Mouse (Mus musculus) cerebellum, adult (tissue): ENCODE measurements at regions not wholly inside any gene's neighbourhood (a gene's known extent, or its start where the extent isn't known, plus 50 kb on each side); places are given as distances from the start of the nearest gene placed in this dataset.

Experiments used
- ATAC-seq: cut with Nextera tagmentation; 2 replicates; pipeline ENCODE4 v1.9.2; 2017; ENCODE audit warnings: mild to moderate bottlenecking, moderate library complexity, mixed read lengths; ENCODE audit not compliant: insufficient number of reproducible peaks, low FRiP score, low TSS enrichment

DNA sequence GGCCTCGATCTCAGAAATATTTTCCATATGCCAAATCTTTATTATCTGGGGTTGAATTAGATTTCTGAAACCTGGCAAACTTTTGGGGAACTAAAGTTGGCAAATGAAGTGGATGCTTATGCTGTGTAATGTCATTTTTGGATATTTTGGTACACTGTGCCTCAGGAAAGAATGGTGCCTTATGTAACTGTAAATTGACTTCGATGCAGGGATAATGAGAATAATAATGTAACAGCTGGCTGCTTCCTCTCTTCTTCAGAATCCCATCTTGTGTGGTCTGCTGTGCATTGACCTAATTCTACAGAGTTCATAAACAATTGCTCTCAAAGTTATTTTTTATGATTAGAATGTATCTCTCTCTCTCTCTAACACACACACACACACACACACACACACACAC, 545.6 kb downstream of the Tfap2b start:
- peak; percentile 58; the same call in 1 of the 2 replicates for ATAC-seq

DNA sequence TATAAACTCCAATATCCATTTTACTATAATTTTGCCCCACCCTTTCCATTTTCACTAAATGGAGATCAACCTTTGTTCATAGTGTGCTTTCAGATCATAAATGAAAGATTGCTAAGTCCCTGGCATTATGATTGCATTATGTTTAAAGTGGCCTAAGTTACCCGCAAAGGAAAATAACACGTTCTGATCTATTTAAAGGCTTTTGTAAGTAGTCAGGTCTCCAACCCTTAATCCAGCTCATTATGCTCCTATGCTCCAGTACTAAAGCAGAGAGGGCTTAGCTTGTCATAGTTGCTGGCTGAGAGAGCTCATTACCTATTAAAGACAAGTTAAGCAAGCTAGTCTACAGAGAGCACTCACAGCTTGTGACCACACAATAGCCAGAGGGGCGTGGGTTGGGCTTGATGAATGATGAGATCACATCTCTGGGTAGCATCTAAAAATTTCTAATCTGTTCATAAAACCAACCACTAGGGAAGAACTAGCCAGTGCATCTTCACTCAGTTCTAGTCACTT, 549.3 kb downstream of the Tfap2b start:
- no peak for ATAC-seq

DNA sequence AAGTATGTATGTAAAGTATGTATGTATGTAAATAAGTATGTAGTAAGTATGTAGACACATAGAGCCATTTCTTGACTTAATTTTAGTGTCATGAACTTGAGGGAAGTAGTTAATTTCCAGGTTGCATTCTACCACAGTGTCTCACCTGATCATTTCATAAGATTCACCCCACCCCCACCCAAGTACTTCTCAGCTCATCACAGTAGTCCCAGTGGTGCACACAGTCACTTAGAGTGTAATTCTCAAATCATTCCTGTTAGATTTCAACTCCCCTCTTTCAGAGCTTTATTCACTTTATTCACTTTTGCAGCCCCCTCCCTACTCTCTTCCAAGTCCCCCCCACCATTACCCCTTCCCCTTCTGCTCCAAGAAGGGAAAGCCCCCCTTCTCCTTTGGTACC, 558.2 kb downstream of the Tfap2b start:
- no peak for ATAC-seq

DNA sequence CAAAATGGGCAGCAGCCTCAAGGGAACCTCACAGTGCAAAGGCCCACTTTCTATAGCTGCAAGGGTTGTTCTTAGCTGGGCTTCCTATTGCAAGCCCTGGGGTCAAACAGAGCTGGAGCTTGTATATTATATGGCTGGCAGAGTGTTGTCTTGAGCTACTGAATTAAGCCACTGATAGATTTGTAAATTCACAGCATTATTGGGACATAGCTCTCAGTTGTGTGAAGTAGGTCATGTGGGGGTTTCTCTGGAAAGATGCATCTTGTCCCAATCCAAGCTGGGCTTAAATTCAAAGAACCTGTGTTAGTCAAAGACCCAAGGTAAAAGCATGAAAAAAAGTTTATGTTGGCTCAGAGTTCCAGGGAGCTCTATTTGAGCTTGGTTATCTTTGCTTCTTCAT, 563.6 kb downstream of the Tfap2b start:
- ATAC-seq: no peak

DNA sequence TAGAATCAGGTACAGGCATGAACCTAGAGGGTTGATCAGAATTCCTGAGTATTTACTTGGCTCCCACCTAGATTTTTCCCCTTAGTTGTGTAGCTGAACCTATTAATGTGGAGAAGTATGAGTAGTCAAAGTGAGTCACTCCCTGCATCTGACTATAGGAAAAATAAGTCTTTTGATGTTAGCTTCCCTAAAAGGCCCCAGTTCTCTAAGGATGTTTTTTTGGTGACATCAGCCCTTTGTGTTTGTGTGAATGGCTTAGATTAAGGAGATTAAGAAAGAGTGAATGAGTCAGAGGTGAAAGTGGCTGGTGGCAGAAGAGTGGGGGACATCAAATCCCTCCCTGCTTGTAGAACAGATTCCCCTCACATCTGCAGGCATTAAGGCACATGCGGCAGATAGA, 565.8 kb downstream of the Tfap2b start:
- ATAC-seq: no peak

DNA sequence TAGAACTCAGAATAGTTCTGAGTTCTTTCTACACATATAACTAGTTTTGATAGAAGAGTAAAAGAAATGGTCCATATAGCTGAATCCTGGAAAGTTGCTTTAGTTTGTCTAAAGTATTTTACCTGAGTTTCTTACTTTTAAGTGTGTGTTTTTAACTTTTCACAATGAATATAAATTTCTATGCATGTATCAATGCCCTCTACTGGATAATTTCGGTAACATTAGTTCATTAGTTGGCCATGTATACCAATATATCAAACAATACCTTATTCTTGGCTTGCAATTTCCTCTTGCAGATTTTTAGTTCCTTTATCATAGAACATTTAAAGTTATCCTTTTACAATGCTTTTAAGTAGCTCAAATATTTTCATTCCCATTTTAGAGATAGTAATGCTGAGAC, 568.8 kb downstream of the Tfap2b start:
- ATAC-seq: no peak

DNA sequence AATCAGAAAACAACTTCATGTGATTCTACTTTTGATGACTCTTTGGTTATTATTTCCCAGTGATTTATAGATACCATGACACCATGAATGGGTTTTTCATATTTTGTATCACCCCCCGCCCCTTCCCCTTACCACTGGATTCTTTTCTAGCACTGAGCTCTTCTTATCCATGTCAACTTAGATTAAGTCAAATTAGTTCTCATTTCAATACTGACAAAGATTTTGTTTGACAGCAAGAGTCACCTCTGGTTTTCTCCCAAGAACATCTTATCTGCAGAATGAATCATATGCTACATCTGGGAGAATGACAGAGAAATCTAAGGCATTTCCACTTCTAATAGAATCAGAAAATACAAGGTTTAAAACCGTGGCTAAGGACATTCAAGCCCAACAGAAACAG, 578.3 kb downstream of the Tfap2b start:
- ATAC-seq: no peak

DNA sequence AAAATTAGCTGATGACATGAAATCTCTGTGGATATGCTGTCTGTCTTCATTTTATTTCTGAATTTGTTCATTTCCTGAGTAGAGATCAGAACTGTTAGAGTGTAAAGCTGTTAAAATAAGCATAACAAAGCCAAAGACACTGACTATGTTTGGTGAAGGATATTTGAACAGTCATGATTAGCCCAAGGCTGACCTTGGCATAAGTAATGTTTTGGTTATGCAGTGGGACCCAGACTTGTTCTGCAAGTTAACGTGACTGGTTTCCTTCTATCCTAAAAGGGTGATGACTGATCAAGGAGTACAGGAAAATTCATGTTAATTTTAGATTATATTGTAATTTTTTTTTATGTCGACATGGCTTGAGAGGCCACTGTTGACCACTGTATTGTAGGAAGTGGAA, 585.4 kb downstream of the Tfap2b start:
- ATAC-seq: no peak

DNA sequence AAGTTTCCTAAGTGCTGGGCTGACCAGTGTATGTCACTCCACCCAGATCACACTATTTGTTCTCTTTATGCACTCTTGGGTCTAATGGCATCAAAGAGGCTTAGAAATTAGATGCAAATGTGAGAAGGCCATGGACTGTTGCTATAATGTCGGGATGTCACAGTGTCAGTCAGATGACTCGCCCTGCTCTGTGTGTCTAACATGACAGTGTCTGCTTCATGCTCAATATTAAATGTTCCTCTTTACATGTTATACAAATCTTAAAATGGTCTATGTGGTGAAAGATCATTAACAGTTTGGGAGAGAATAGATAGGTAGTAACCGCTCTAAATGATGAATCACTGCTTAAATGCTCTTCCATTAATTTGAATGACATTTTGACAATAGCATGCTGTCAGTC, 617.2 kb downstream of the Tfap2b start:
- no peak for ATAC-seq

DNA sequence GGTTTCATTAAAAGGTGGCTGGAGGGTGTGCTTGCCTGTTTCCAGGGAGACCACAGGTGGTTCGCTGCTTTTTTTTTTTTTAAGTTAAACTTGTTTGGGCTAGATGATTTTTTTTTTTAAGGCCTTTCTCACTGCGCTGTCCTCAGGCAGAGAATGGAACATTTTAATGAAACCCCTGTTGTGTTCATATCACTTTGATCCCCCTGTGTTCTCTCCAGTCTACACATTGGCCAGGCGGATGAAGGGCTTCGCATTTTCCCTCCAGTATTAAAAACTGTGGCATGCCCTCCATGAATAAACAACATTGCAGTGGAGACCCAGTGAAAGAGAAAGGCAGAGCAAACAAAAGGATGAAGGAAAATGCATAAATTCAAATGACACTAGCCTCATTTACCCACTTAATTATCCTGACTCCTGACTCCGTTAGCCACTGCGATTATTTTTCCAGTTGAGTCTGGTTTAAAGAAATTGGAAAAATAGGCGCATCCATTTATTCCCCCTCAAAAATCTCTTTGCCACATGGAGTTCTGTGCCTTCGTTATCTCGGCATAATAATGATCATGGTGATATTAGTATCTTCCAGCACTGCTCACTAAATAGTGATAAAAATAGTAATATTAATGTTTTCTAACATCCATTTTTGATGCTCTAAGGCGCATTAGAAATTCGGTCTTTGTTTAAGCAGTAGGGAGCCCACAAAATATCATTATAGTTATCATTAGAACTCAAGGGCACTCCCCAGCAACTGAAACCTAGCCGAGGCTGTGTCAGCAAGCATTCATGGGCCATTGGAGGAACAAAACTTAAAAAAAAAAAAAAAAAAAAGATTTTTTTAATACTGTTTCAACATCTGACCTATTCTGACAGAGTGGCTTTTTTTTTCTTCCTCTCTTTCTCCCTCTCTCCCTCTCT, 618.0 kb downstream of the Tfap2b start:
- ATAC-seq: no peak

DNA sequence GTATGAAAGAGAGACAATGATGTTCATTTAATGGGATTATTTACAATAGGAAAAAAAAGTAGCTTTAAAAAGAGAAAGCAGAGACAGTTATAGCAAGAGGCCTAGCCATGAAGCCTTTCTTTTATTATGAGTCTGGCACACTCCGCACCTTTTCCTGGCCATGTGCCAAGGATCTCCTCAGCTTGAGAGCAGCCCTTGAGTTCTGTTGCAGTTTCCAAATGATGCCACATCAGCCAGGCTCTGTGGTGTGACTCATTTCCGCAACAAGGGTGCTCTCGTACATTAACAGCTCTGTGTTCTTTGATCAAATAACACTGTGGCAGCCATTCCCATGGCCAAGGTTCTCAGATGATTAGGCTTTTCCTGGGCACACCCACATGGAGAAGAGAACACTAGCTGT, 641.2 kb downstream of the Tfap2b start:
- ATAC-seq: no peak

DNA sequence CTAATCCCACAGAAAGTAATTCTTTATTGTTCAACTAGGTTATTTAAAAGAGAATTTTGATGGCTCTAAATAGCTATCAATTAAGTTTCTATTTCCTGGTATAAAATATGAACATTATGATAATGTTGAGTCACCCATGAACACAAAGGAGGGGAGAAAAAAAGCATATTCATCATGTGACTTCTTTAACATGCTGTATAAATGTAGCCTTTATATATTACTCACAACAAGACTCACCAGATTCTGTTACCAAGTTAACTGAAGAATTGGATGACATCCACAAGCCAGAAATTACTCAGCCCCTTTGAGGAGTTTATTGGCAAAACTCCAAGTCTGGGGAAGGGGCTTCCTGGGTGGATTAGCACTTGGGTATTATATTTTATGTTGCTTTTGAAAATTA, 648.5 kb downstream of the Tfap2b start:
- no peak for ATAC-seq

DNA sequence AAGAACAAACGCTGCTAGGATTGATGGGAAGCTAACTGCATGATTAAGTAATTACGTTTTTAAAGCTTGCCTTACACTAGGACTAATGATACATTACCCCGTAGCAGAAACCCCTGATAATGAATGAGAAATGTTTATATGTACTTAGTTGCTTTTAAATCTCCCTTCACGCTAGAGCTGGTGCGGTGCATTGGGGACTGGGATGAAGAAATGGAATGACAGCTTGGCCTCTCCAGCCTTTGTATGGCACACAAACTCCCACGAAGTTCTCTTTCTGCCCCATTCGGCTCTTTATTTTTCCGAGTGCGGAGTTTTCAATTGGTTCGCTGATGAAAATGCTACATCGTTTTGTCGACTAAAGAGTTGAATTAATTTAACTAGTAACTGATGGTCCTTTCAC, 659.8 kb downstream of the Tfap2b start:
- ATAC-seq: no peak

DNA sequence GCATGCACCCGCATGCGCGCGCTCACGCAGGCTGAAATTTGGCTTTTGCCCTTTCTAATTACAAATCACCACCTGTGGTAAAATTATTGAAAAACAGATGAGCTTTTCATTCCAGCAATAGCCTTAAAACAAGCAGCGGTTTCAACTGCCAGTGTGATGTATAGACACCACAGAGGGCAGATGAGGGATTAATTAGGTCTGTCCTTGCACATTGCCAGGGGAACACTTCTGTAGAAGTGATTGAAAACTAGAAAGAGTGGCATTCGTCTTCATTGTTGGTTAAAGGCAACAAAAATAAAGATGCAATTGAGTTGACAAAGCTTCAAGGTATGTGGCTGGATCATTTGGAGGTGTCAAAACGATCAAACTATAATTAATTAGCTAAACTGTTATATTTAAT, 672.5 kb downstream of the Tfap2b start:
- no peak for ATAC-seq

DNA sequence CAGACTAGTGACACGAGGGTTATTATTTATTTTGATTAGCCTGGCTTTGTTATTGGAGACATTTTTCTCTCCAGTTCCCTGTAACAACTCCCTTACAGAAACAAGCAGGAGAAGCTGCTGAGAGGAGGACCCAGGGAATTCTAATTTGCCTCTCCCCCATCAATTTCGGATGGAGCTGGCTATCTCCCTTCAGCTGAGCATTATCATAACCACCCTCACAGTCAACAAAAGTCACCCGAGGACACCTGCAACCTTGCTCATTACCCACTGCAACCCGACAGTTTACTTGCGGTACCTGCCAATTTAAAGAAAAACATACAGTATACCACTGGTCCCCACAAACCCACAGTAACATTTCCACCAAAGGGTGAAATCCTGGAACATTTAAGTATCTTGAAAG, 690.7 kb downstream of the Tfap2b start:
- ATAC-seq: no peak

DNA sequence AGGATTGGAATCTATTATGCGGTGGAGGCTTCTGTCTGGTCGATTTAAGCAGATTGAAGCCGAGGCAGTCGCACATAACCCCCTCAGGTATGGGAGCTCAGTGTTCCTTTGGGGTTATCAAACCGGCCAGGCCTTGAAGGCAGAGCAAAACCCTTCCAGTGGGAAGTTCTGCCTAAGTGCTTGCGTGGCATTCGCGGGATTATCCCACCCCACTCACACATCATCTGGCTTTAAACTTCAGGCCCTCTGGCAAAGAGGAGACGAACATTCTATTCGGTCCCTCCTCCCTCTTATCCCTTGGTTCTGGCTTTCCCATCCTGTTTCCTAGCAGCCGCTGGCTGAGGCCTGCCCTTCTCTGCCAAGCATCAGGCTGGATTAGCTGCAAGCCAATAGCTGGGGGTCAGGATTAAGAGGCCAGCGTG, 691.2 kb downstream of the Tfap2b start:
- no peak for ATAC-seq

DNA sequence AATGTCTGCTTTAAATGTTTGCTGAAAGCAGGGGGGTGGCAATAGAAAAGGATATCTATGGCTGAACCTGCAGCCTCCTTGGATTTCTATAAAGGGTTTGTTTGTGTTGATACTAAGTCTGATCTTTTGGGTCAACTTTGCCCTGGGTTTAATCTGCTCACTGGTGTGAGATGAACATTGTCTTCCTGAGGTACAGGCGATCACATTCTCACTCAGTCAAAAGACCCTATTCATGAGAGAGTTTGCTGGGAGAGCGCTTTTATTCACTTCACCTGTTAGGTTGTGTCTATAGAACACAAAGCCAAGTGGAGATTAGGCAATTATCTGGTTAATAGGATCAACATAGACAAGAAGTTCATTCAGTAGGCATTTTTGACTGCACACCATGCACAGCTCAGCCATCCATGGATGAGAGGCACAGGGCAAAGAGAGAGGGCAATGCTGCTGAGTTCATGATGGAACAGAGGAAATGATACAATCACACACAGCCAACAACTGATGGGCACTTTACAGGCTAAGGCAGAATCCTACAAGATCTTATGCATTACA, 692.3 kb downstream of the Tfap2b start:
- ATAC-seq: no peak

DNA sequence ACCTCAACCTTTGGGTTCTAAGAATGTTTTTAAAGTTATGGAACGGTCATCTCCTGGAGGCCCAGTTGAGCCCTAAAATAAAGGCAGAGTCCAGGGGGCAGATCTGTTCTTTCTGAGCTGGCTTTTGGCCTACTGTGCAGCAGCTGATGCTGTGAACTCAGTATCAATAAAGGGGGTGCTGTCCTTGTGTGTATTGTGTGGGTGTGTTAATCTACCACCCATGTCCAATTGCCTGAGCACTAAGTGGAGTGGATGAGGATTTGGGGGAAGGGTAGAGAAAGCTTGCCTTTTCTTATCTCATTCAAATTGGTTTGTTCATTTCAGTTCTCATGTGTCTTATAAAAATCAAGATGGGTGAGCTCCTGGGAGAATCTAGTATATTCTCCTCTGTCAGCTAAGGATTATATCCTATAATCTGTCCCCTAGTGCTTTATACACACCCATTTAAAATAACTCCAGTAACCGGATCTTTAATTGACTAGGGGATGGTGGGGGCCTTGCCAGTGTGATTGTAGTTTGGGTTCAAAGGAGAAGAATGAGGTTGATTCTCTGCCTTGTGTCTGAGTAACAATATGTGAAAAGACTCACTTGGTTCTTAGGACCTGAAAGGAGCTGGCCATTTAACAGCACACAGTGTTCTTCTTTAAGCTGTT, 703.6 kb downstream of the Tfap2b start:
- ATAC-seq: no peak

DNA sequence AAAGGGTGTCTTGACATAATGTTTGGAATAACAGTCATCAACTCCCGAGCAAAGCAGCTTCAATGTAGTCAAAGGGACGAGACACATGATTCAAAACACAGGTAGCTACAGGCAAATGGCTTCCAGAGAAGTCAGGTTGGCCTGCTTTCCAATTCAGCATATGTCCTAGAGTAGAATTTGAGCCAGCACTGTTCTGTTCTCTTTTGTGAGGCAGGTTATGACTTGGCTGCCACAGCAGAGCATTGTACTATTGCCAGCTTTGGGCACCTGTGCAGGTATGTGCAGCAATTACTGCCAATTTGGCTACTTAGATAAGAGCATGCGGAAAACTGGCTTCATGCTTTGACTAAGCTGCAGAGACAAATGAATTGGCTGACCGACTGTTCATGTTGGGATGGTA, 699.1 kb downstream of the Pkhd1 start:
- ATAC-seq: peak; percentile 79; the same call in 1 of the 2 replicates

DNA sequence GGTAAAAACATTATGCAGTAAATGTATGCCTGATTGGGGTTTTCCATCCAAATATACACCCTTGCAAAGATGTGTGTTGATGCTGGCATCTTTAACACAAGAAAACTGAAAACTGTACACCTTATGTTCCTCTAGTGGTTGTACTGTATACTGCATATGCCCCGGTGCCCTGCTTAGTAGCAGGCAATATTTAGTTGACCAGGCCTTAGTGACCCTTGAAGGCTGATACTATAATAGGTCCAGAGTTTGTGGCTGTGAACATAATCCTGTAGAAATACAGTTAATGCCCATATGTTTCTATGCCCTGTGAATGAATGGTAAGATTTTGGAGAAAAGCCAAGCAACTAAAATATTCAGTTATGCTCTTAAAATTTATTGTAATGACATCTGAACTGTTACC, 690.7 kb downstream of the Pkhd1 start:
- ATAC-seq: no peak

DNA sequence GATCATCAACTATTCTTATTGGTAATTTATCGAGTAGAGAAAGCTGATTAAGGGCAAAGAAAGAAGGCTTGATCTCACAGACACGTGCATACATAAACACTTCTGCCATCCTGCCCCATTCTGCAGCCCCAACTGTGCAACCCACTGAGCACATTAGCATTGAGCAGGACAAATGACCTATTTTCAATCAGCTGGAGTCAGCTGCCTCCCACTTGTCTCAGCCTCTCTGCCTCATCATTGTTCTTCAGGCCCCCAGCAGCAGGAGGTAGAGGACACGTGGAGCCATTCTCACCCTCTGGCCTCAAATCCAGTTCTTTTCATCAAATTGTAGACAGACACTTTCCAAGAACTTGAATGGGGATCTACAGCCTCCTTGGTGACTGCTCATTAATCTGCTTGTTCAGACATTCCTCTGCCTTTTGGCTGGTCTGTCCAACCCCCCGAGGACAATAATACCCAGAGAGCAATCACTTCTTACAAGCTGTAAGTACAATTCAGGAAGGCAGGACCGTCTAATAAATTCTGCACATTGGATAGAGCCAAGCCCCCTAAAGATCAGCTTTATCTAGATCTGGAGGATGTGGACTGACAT, 690.0 kb downstream of the Pkhd1 start:
- ATAC-seq: no peak
